Mouse (Mus musculus) kidney, adult 11 months (tissue): ENCODE results near the gene Ttll8.

Source experiments
- DNase-seq: peaks from one replicate; pipeline ENCODE4 v3.0.0; 2022

Gene Ttll8

DNA sequence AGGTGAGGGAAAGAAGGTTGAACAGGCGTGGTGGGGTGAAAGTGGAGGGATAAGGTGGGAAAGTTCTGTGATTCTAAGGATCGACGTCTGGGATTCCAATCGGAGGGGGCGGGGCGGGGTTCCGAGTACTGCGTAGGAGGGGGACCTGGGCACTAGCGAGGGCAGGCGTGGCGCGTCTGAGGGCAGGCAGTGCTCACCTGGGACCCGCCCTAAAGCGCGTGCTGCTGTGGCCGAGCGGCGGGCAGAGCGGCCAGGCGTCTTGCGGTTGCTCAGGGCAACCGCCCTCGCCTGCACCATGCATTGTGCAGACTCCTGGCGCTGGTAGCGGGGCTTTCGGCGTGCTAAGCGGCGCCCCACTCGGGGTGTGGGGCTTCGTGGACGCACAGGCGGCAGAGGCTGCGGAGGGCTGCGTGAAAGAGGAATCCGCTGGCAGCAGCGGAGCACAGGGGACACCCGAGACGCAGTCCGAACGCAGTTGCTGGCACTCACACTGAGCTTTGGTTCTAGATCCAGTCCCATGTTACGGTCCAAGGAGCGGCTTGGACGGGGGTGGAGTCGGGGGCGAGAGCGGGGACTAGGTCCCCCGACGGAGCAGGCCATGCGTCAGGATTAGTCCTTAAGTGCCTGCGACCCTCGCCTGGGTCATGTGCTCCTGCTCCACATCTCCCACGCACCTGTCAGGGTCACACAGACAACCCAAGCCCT is at the start of gene Ttll8:
Gene Ttll8, minus strand, starts transcription at position 51 of the 705 bp plus-strand sequence.
- peak; percentile 27 for DNase-seq

DNA sequence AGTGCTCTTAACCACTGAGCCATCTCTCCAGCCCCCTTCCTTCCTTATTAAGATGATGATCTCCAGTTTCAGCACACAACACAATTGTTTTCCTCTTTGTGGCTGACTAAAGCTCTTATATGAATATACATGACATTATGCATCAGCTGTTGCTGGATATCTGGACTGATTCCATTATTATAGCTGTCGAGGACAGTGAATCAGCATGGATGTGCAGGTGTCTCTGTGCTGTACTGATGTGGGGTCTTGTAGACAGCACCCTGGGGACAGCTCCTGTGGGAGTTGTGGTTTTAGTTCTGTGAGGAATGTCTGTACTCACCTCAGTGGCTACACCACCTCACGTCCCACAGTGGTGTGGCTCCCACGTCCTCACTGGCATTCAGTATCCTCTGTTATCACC is 47.0 kb upstream of the Ttll8 start:
- no peak for DNase-seq

DNA sequence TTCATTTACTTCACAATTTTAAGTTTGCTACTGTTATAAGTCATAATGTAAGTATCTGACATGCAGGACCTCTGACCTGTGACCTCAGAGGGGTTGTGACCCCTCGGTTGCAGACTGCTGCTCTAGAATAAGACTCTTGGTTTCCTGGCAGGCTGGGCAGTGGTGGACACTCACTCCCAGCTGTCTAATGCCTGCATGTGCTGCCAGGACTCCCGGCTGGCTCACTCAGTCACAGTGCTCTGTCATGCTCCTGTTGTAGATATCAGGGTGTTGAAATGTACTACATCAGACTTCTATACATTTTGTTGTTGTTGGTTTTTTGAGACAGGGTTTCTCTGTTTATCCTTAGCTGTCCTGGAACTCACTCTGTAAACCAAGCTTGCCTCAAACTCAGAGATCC is 46.1 kb upstream of the Ttll8 start:
- no peak for DNase-seq

DNA sequence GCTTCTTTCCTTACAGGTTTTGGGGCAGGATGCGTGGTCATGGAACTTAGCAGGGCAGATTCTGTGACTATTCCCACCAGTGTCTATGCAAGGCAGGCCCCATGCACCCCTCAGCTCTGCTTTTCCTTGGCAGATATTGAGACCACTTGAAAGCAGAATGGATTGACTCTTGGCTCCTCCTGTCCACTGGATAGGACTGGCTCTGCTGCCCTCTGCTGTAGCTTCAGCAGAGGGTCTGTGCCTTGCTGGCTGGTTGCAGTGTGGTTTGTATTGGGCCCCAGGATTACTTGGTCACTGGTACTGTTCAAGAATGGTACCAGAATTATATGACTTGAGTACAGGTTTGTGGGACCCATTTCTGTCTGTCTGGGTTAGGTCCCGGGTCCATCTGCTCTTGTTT is 44.9 kb upstream of the Ttll8 start:
- no peak for DNase-seq

DNA sequence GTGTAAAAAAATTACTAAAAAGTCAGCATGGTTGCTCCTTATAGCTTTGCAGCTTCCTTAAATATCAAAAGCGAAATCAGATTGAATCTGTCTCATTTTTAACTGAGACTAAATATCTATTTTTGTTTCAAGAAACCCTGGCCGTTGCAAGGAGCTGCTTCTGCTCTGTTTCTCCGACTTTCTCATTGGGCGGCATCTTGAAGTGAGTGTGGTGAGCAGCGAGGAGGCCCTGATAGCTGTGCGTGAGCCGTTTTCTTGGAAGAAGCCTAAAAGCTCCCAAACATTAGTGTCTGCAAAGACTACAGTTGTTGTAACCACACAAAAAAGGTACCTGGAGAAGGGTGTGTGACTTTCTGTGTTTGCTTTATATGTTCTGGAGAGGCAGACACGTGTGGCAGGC is 44.4 kb upstream of the Ttll8 start:
- no peak for DNase-seq

DNA sequence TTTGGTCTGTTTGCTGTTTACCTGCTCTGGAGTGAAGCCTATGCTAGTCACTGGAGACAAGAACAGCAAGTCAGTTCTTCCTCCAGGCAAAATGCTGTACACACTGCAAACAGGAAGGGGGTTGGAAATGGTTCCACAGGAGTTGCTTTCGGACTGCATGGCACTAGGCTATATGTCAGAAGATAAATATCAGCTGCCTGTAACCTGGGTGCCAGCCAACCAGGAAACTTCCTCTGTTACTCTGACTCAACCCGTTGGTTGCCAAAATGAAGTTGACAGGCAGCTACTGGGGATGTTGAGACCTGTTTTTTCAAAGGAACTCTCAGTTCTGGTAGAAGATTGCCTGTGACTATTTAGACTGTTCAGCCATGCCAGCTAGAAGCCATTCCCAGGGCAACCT is 35.0 kb upstream of the Ttll8 start:
- no peak for DNase-seq

DNA sequence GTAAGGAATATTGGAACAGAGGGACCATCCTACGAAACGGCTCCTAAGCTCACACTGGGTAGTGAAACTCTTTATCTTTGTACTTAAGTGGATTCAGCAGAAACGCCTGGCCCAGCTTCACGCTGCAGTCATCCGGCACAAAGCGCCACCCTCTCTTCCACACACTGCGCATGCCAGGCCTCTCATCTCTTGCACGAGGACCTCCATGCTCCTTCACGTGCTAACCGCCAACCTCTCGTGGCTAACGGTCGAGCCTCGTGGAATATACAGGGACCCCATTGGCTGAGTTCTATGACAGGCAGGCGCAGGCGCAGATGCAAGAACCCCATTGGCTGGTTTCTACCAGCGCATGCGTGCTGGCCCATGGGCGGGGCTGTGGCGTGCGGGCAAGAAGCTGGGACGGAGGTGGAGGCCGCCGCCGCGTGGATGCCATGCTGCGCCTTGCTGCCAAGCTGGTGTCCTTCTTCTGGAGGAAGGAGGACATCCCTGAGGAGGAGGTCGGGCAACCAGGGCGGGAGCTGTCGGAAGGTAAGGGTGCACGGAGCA is 28.4 kb upstream of the Ttll8 start, which contains the start of gene Mov10l1:
Gene Mov10l1, plus strand, starts transcription at position 376 of the 546 bp plus-strand sequence.
- no peak for DNase-seq

DNA sequence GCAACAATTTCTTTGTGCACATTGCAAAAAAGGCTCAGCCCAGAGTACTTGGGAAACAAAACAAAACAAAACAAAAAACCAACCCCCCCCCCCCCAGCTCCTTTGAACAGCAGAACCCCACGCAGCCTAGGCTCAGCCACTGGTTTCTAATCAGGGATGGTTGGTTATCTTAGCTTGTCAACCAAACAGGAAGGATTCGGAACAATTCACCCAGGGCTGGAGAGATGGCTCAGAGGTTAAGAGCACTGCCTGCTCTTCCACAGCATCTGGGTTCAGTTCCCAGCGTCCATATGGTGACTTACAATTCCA is 24.9 kb upstream of the Ttll8 start:
- no peak for DNase-seq

DNA sequence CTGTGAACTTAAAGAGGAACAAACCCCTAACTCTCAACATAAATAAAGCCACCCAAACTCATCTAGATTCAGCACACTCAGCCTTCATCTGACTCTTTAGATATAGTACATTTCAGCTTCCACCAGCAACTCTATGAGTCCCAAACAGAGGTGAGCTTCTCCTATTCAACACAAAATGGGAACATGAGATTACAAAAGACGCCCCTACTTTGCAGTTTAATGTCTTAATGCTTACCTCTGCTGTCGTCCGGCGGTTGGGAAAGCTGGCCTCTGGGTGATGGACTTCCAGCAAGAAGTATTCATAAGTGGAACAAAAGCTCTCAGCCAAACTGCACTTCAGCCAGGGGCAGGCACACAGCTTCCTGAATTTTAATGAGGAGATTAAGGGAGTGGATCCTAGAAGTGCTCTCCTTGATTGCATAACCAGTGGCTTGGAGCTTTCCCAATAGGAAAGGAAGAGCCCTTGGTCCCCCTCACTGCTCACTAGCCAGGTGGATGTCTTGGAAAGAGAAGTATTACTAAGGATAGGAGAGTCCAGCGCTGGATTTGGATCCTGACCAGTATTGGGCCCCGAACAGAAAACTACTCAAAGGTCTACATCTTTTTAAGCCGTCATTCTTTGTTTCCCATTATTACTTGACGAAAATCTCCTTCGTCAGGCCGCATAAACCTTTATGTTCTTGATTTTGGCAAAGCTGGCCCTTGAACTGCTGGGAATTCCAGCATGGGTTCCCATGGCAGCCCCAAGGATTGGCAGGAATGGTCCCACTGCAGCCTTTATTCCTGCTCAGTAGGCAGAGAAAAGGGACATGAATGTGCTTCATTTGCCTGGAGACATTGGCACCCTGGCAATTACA is 24.3 kb upstream of the Ttll8 start, which contains the start of gene Mlc1:
Gene Mlc1, minus strand, starts transcription at position 727 of the 857 bp plus-strand sequence.
- no peak for DNase-seq

DNA sequence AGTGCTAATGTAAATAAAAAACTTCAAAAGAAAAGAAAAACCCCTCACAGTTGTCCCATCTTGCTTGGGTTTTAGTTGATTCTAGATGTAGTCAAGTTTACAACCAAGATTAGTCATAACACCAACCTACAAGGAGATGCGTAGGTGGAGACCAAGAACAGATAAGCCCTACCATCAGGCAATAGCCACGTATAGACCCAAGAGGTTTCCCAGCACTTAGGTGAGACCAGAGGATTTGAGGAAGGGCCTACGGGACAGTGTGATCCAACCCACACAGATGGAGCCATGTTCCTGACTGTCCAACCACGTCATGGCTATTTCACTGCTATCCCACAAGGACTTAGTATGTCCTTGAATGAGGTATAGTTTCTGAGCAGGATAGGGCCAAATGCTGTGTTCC is 18.1 kb upstream of the Ttll8 start:
- no peak for DNase-seq

DNA sequence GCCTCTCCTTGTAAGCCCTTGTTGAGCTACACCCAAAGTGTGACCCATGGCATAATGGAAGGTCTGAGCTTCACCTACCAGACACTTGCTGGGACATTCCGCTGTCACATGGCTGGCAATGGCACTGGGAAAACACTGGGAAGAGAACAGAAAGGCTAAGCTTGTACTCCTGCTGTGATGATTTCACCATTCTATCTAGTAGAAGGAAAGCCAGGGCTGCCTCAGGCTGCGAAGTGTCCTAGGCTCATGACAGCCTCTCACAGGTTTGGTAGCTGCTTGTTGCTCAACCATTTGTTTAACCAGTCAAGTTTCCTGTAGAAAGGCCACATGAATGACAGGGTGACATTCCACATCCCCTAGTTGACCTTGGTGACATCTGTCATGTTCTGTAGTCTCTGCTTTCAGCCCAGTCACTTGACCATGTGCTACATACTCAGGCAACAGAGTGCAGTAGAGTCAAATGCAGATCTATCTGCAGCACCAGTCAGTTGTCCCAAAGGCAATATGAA is 9.9 kb upstream of the Ttll8 start:
- no peak for DNase-seq

DNA sequence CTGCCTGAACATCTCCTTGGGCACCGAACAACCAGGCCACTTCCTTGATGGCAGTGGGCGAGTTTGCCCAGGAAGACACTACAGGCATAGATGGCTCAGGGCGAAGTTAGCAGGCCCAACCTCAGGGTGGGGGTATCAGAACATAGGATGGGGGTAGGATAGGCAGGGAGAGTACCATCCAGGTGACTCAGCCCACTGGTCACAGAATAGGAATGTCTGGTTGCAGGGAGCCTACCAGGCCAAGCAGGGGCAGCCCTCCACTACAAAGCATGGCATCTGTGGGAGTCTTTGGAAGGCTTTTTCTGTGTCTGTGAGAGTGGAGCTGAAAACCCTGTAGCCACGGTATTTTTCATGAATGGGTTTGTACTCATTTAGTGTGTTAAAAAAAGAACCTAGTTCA is 3.3 kb upstream of the Ttll8 start:
- no peak for DNase-seq

DNA sequence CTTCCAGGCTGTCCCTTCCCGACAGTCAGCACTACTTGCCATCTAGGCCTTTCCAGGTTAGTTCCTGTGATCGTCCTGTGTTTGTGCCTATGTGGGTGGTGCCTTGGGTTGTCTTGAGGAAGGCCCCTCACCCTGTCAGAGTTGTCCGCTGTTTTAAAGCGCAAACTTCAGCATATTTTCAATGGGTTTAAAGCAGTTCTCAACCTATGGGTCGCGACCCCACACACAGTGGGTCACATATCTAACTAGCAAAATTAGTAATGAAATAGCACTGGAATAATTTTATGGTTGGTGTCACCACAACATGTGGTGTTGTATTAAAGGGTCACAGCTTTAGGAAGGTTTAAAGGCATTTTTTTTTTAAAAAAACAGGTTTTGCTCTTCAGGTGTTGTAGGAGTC is 1.1 kb upstream of the Ttll8 start:
- no peak for DNase-seq

DNA sequence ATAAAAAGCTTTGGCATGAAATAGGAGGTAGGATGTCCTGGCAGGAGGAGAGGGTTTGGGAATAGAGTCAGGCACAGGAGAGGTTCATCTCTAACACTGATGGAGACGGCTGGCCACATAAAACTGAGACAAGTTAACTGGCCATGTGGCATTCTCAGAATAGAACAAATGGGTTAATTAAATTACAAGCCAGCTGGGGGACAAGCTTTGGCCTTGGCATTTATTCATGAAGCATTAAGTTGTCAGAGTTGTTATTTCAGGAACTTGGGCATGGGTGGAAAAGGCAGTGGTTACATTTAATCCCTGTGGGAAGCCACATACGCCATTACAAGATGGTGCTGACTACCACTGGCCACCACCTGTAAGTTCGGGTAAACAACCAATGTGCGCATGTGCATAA is 3.0 kb downstream of the Ttll8 start:
- no peak for DNase-seq

DNA sequence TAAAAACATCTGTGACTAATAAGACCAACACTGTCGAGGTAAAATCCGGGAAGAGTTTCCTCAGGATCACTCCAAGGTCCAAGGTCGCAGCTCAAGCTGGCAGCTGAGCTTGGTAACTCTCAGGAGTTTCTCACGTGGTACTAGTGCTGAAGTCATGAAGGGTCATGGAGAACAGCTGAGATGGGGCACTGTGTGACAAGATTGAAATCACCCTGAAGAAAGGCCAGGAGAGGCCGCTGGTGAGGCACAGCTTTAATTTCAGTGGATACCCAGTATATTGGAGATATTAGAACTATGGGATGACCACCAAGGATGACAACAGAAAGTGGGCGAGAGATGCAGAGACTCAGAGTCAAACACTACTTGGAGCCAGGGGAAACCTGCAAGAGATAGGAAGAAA is 7.4 kb downstream of the Ttll8 start:
- DNase-seq: peak; percentile 56

DNA sequence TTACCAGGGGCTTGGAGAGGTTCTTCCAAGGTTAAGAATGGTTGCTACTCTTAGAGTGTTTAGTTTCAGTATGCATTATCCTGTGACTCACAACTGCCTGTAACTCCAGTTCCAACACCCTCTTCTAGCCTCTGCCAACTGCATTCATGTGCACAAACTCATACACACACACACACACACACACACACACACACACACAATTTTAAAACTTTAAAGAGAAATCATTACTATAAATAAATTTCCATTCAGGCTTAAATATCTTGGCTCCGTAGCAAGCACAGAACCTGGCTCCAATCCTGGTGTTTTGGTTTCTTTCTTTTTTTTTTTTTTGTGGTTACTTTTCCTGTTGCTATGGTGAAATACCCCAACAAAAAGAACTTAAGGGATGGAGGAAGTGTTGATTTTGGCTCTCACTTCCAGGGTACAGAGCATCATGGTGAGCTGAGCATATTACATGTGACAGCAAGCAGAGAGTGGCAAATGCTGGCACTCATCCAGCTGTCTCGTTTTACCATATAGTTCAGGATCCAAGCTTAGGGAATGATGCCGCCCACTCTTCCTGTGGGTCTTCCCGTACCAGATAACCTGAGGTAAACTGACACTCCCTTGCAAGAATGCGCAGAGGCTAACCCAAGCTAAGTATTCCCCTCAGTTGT is 10.2 kb downstream of the Ttll8 start:
- DNase-seq: no peak

DNA sequence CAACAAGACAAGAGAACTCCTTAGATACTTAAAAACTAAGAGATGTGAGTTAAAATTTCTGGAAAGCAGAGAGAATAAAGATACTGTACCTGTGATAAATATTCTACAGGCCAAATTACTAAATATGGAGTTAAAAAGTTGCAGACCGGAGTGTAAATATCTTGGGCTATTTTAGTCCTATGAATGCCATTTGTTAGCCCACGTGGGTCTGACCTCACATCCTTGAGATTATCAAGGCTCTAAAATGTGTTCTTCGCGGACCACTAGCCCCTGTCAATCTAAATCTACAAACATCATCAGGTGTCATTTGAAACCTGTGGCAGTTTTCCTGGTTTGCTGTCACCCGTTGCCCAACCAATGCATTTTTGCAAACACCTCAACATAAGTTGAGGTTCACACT is 11.4 kb downstream of the Ttll8 start:
- no peak for DNase-seq

DNA sequence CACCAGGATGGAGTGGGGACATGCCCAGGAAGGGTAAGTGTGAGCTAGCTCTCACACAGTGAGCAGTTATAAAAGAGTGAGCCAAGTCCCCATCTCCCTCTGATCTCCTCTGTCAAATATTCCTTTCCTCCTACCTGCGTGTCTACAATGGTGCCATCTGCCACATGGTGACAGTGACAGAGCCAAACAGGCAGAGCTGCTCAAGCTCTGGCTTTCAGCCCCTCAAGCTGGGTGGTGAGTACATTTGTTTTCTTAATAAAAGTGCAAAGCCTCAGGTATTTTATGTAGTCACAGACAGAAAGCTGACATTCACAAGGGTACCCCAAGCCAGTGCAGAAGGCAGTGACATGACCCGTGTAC is 16.9 kb downstream of the Ttll8 start:
- DNase-seq: no peak

DNA sequence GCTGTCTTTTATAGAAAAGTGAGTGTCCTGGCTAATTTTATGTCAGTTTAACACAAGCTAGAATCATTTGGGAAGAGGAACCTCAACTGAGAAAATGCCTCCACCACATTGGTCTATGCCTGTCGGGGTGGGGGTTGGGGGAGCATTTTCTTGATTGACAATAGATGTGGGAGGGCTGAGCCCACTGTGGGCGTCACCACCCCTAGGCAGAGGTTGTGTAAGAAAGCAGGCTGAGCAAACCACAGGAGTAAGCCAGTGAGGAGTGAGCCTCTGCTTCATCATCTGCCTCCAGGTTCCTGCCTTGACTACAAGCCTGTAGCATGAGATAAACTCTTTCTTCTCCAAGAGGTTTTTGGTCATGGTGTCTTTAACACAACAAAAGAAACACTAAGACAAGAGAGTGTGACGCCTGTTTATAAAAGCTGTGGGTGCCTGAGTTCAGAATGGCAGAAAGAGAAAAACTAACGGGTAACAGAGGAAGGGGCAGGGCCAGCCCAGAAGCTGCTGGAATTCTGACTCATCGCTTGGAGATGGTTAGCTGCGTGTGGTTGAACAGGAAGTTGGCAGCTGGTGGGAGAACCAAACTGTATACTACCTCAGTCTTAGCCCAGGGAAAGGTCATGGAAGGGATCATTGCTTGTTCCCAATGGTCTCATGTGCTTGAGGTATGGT is 17.5 kb downstream of the Ttll8 start:
- no peak for DNase-seq

DNA sequence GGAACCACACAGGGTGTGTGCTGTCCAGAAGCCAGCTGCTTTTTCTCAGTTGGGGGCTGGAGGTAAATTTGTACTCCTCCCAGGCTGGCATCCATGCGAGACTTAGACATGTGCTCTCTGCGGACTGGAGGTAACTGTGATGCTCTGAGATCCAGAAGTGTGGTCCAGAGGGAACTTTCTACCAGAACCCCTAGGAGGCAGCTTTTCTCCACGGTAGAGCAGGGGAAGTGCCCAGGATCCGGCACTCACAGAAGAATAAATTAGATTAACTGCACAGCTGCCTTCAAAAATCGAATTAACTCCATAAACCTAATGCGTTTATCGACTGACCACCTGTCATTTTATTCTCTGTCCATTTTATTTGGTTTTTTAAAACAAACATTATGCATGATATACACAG is 20.1 kb downstream of the Ttll8 start:
- no peak for DNase-seq

DNA sequence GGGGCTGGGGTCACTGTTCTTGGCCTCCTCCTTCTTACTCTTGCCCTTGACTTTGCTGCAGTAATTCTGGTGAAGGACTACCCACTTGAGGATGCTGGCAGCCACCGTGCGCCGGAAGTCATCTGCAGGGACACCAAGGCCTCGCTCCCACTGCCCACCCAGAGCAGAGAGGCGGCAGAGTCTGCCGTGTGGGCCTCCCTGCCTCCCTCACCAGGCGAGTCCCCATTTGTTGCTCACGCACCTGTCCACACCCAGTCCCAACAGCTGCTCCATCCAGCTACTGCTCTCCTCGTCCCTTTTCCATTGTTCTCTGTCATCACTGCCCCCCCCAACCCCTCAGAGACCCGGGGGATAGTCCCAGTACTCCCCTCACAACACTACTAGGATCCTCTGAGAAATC is 21.6 kb downstream of the Ttll8 start:
- DNase-seq: no peak

DNA sequence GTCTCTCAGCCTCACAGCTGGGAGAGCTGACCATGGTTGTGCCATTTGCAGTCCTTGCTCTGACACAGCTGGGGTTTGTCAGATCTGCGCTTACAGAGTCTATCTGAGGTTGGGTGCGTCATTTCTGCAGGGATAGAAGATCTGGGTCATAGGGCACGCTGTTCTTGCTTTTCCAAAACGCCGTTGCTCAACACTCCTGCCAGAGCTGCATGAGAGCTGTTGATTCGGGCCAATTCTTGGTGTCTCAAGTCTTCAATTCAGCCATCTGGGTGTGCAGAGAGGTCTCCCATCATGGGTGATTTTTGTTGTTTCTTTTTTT is 32.3 kb downstream of the Ttll8 start:
- peak; percentile 47 for DNase-seq
